Mouse (Mus musculus): Measurements from ENCODE around the gene Cnst. TPM values are rescaled to one million over a fixed set of nuclear protein-coding genes. Genes with fewer than 3 reads are reported as not detected.

The Cnst gene
- polyA plus RNA-seq, 1 experiment from 2014 or later, result 25.0 TPM

GRCm38 (mm10) chr1:179651224-179651623, 105.1 kb downstream of the Cnst start:
- H3K27me3 ChIP-seq, result no peaks in the 10 kb centered on the region
- no peak overlapping the region for H3K9ac ChIP-seq
- no peak overlapping the region for H3K4me2 ChIP-seq (replicated peaks)
- H3K27ac ChIP-seq, result no peak overlapping the region
- no peak for ATAC-seq (ENCODE audit: insufficient number of reproducible peaks, insufficient read depth, low FRiP score, low TSS enrichment)
- no peaks in the 10 kb centered on the region for H3K36me3 ChIP-seq
- no peak overlapping the region for H3K4me3 ChIP-seq
- H3K4me1 ChIP-seq, result no peaks in the 10 kb centered on the region
- no peaks in the 10 kb centered on the region for H3K9me3 ChIP-seq
- WGBS, result 82% methylated on average over 5 of the region's 5 CpGs

GRCm38 (mm10) chr1:179663065-179663464, 116.9 kb downstream of the Cnst start:
- H3K4me3 ChIP-seq, result no peak overlapping the region
- H3K9me3 ChIP-seq, result no peaks in the 10 kb centered on the region
- no peak overlapping the region for H3K9ac ChIP-seq
- H3K27me3 ChIP-seq, result no peaks in the 10 kb centered on the region
- H3K4me1 ChIP-seq, result 0 out of 2 replicates have a peak, but pooled peaks cover 4% of the 10 kb centered on the region
- H3K27ac ChIP-seq, result no peak overlapping the region
- 86% methylated on average over 5 of the region's 5 CpGs for WGBS
- no peak overlapping the region for H3K4me2 ChIP-seq (replicated peaks)
- no peaks in the 10 kb centered on the region for H3K36me3 ChIP-seq
- ATAC-seq (ENCODE audit: insufficient number of reproducible peaks, insufficient read depth, low FRiP score, low TSS enrichment), result no peak

GRCm38 (mm10) chr1:179664309-179664930, 118.2 kb downstream of the Cnst start:
- Histone ChIP-seq H3K9me3 (no peaks in the 10 kb centered on the region), H3K4me3 (no peak overlapping the region), H3K4me2 (replicated peaks) (no peak overlapping the region), H3K9ac (no peak overlapping the region), H3K36me3 (no peaks in the 10 kb centered on the region), H3K27ac (no peak overlapping the region), H3K4me1 (peaks cover 8% of the 10 kb centered on the region), H3K27me3 (no peaks in the 10 kb centered on the region)
- ATAC-seq (ENCODE audit: insufficient number of reproducible peaks, insufficient read depth, low FRiP score, low TSS enrichment), result no peak
- 71% methylated on average over 4 of the region's 4 CpGs for WGBS

- no peaks in the 10 kb centered on the region for H3K9me3 ChIP-seq
- H3K27ac ChIP-seq, result no peak overlapping the region
- peaks cover 9% of the 10 kb centered on the region for H3K4me1 ChIP-seq
- WGBS, result 69% methylated on average over 2 of the region's 2 CpGs
- H3K27me3 ChIP-seq, result no peaks in the 10 kb centered on the region
- H3K9ac ChIP-seq, result no peak overlapping the region
- H3K4me2 ChIP-seq (replicated peaks), result no peak overlapping the region
- H3K4me3 ChIP-seq, result no peak overlapping the region
- no peak for ATAC-seq (ENCODE audit: insufficient number of reproducible peaks, insufficient read depth, low FRiP score, low TSS enrichment)
- H3K36me3 ChIP-seq, result 0 out of 2 replicates have a peak, but pooled peaks cover 6% of the 10 kb centered on the region
Measured at GRCm38 (mm10) chr1:179666971-179667370, 120.8 kb downstream of the Cnst start.

- 3% methylated on average over 7 of the region's 7 CpGs for WGBS
- Histone ChIP-seq H3K27me3 (no peaks in the 10 kb centered on the region), H3K4me3 (peak overlapping the region; percentile 76), H3K4me2 (replicated peaks) (peak overlapping the region; percentile 79), H3K4me1 (peaks cover 9% of the 10 kb centered on the region), H3K9ac (peak overlapping the region; percentile 76), H3K9me3 (no peaks in the 10 kb centered on the region), H3K27ac (peak overlapping the region; percentile 82; the same call in 1 of the 2 replicates), H3K36me3 (0 out of 2 replicates have a peak, but pooled peaks cover 6% of the 10 kb centered on the region)
- no peak for ATAC-seq (ENCODE audit: insufficient number of reproducible peaks, insufficient read depth, low FRiP score, low TSS enrichment)
Measured at GRCm38 (mm10) chr1:179667450-179667849, 121.3 kb downstream of the Cnst start.

- WGBS, result under 1% methylated on average over 82 of the region's 84 CpGs
- peak; percentile 96 for ATAC-seq (ENCODE audit: insufficient number of reproducible peaks, insufficient read depth, low FRiP score, low TSS enrichment)
- H3K9me3 ChIP-seq, result no peaks in the 10 kb centered on the region
- H3K9ac ChIP-seq, result peak within 1 kb of the TSS; percentile 76
- peaks cover 9% of the 10 kb centered on the region for H3K4me1 ChIP-seq
- no peaks in the 10 kb centered on the region for H3K27me3 ChIP-seq
- peak within 1 kb of the TSS; percentile 79 for H3K4me2 ChIP-seq (replicated peaks)
- peak within 1 kb of the TSS; percentile 82 for H3K27ac ChIP-seq
- H3K36me3 ChIP-seq, result peaks cover 13% of the 10 kb centered on the region; the same call in 1 of the 2 replicates
- peak within 1 kb of the TSS; percentile 76 for H3K4me3 ChIP-seq
Measured at GRCm38 (mm10) chr1:179668013-179668805, 122.0 kb downstream of the Cnst start, which contains the start of gene Sccpdh. TSS of gene Sccpdh (plus strand) at chr1:179668210.

GRCm38 (mm10) chr1:179668836-179669537, 122.8 kb downstream of the Cnst start:
- H3K4me1 ChIP-seq, result peaks cover 9% of the 10 kb centered on the region

GRCm38 (mm10) chr1:179674355-179674754, 128.2 kb downstream of the Cnst start:
- Histone ChIP-seq H3K4me3 (no peak overlapping the region), H3K36me3 (peaks cover 37% of the 10 kb centered on the region), H3K9ac (no peak overlapping the region), H3K9me3 (no peaks in the 10 kb centered on the region), H3K27me3 (no peaks in the 10 kb centered on the region), H3K27ac (no peak overlapping the region), H3K4me2 (replicated peaks) (no peak overlapping the region), H3K4me1 (peaks cover 2% of the 10 kb centered on the region)
- ATAC-seq (ENCODE audit: insufficient number of reproducible peaks, insufficient read depth, low FRiP score, low TSS enrichment), result no peak
- WGBS, result 92% methylated on average over 3 of the region's 3 CpGs

More at GRCm38 (mm10) chr1:179668836-179669537, 122.8 kb downstream of the Cnst start:
- no peaks in the 10 kb centered on the region for H3K9me3 ChIP-seq
- ATAC-seq (ENCODE audit: insufficient number of reproducible peaks, insufficient read depth, low FRiP score, low TSS enrichment), result no peak
- H3K9ac ChIP-seq, result peak overlapping the region; percentile 76
- H3K4me3 ChIP-seq, result peak overlapping the region; percentile 76
- H3K27ac ChIP-seq, result no peak overlapping the region
- peak overlapping the region; percentile 79 for H3K4me2 ChIP-seq (replicated peaks)
- 23% methylated on average over 12 of the region's 12 CpGs for WGBS
- H3K36me3 ChIP-seq, result peaks cover 17% of the 10 kb centered on the region; the same call in 1 of the 2 replicates
- H3K27me3 ChIP-seq, result no peaks in the 10 kb centered on the region

GRCm38 (mm10) chr1:179677031-179677430, 130.9 kb downstream of the Cnst start:
- Histone ChIP-seq H3K4me1 (no peaks in the 10 kb centered on the region), H3K9ac (no peak overlapping the region), H3K27ac (no peak overlapping the region), H3K27me3 (no peaks in the 10 kb centered on the region), H3K9me3 (no peaks in the 10 kb centered on the region), H3K4me3 (no peak overlapping the region), H3K4me2 (replicated peaks) (no peak overlapping the region), H3K36me3 (peaks cover 41% of the 10 kb centered on the region)
- ATAC-seq (ENCODE audit: insufficient number of reproducible peaks, insufficient read depth, low FRiP score, low TSS enrichment), result no peak
- WGBS, result 91% methylated on average over 2 of the region's 2 CpGs
